Mouse (Mus musculus): Measurements from ENCODE around the gene Zfp91. TPM values are rescaled to one million over a fixed set of nuclear protein-coding genes. Genes with fewer than 3 reads are reported as not detected.

Zfp91 gene
- total and polyA plus RNA-seq, 3 experiments, result 19.3 to 46.4 (median 44.8) TPM

- dilution Hi-C loops (cut with MboI; ENCODE audit: extremely low pct_ligation_motif_present, extremely low pct_unique_long_range_greater_than_20kb, low sequenced_read_pairs) (no loop called here), in situ Hi-C loops (cut with MboI; ENCODE audit: low pct_ligation_motif_present, low pct_unique_long_range_greater_than_20kb, low sequenced_read_pairs) (no loop called here)
- peaks cover 10% of the 10 kb centered on the region for H3K79me2 ChIP-seq (replicated peaks; ENCODE audit: control insufficient read depth, extremely low read depth, insufficient read depth, poor library complexity, severe bottlenecking)
- no peak overlapping the region for H3K27ac ChIP-seq (ENCODE audit: insufficient read depth, low read depth)
- DNase-seq (ENCODE audit: extremely low read depth), result no peak
- H3K4me1 ChIP-seq (ENCODE audit: control insufficient read depth in 1 of 2, insufficient read depth in 2 of 2), result no peaks in the 10 kb centered on the region
- no peak overlapping the region for H3K4me3 ChIP-seq (replicated peaks in 1 of 3; ENCODE audit: low read depth in 2 of 3, low read length in 2 of 3, poor library complexity in 1 of 3)
- no peaks in the 10 kb centered on the region for H3K27me3 ChIP-seq (replicated peaks)
- H3K4me2 ChIP-seq (ENCODE audit: insufficient read depth, low read depth, poor library complexity, severe bottlenecking), result no peak overlapping the region
- H3K9ac ChIP-seq (ENCODE audit: insufficient read depth, low read depth), result no peak overlapping the region
- TF ChIP-seq JUND (conservative IDR thresholded peaks at IDR 0.05; ENCODE audit: low read depth, low read length) (no peak), HCFC1 (IDR thresholded peaks at IDR 0.05; ENCODE audit: low read depth, low read length) (no peak), BHLHE40 (IDR thresholded peaks at IDR 0.05; ENCODE audit: low read depth, low read length) (no peak), UBTF (IDR thresholded peaks at IDR 0.05; ENCODE audit: low read depth, low read length) (no peak)
- H3K9me3 ChIP-seq (replicated peaks; ENCODE audit: low read length), result no peaks in the 10 kb centered on the region
- H3K36me3 ChIP-seq (replicated peaks in 1 of 2; ENCODE audit: control insufficient read depth in 1 of 2, insufficient read depth in 1 of 2, low read length in 1 of 2), result peaks cover 30 to 84% of the 10 kb centered on the region in 2 experiments
Measured at GRCm38 (mm10) chr19:12770888-12771287, 25.0 kb downstream of the Zfp91 start.

GRCm38 (mm10) chr19:12765308-12765707 lies 30.6 kb downstream of the Zfp91 start, which contains the start of gene Cntf:
Gene Cntf (minus strand): TSS chr19:12765632.
- H3K27ac ChIP-seq (ENCODE audit: insufficient read depth, low read depth), result no peak within 1 kb of the TSS
- H3K27me3 ChIP-seq (replicated peaks), result no peaks in the 10 kb centered on the region
- dilution Hi-C loops (cut with MboI; ENCODE audit: extremely low pct_ligation_motif_present, extremely low pct_unique_long_range_greater_than_20kb, low sequenced_read_pairs), result no loop called here
- H3K4me2 ChIP-seq (ENCODE audit: insufficient read depth, low read depth, poor library complexity, severe bottlenecking), result no peak within 1 kb of the TSS
- no peak within 1 kb of the TSS for H3K4me3 ChIP-seq (replicated peaks in 1 of 3; ENCODE audit: low read depth in 2 of 3, low read length in 2 of 3, poor library complexity in 1 of 3)
- no peak for DNase-seq (ENCODE audit: extremely low read depth)
- no peak within 1 kb of the TSS for H3K9ac ChIP-seq (ENCODE audit: insufficient read depth, low read depth)
- no peaks in the 10 kb centered on the region for H3K4me1 ChIP-seq (ENCODE audit: control insufficient read depth in 1 of 2, insufficient read depth in 2 of 2)
- peaks cover 47 to 79% of the 10 kb centered on the region in 2 experiments for H3K36me3 ChIP-seq (replicated peaks in 1 of 2; ENCODE audit: control insufficient read depth in 1 of 2, insufficient read depth in 1 of 2, low read length in 1 of 2)
- TF ChIP-seq IRF4 (IDR thresholded peaks at IDR 0.05; ENCODE audit: low read depth, low read length) (no peak), MYC (IDR thresholded peaks at IDR 0.05; ENCODE audit: low read depth, low read length) (no peak), ZKSCAN1 (IDR thresholded peaks at IDR 0.05; ENCODE audit: borderline replicate concordance, low read depth, low read length) (no peak), TBP (conservative IDR thresholded peaks at IDR 0.05; ENCODE audit: low read depth, low read length) (no peak), MAX (IDR thresholded peaks at IDR 0.05; ENCODE audit: low read length) (no peak), RAD21 (IDR thresholded peaks at IDR 0.05; ENCODE audit: low read depth, low read length) (no peak), KAT2A (IDR thresholded peaks at IDR 0.05; ENCODE audit: insufficient replicate concordance, low read length) (no peak), ETS1 (conservative IDR thresholded peaks at IDR 0.05; ENCODE audit: low read depth, low read length) (no peak), SIN3A (IDR thresholded peaks at IDR 0.05; ENCODE audit: low read length) (no peak), NRF1 (IDR thresholded peaks at IDR 0.05; ENCODE audit: low read depth, low read length) (no peak), MEF2A (IDR thresholded peaks at IDR 0.05; ENCODE audit: borderline replicate concordance, low read depth, low read length) (no peak)
- H3K79me2 ChIP-seq (replicated peaks; ENCODE audit: control insufficient read depth, extremely low read depth, insufficient read depth, poor library complexity, severe bottlenecking), result 0 out of 2 replicates have a peak, but pooled peaks cover 6% of the 10 kb centered on the region
- in situ Hi-C loops (cut with MboI; ENCODE audit: low pct_ligation_motif_present, low pct_unique_long_range_greater_than_20kb, low sequenced_read_pairs), result no loop called here
- no peaks in the 10 kb centered on the region for H3K9me3 ChIP-seq (replicated peaks; ENCODE audit: low read length)
